Mouse (Mus musculus): Measurements from ENCODE around the gene 4930426L09Rik. TPM values are rescaled to one million over a fixed set of nuclear protein-coding genes. Genes with fewer than 3 reads are reported as not detected.

4930426L09Rik gene
- 0.46 and 0.49 TPM in 2 replicates for polyA plus RNA-seq (2014; fragmentation: Nextera tagmentation; extraction: Ambion mirVana)

DNA sequence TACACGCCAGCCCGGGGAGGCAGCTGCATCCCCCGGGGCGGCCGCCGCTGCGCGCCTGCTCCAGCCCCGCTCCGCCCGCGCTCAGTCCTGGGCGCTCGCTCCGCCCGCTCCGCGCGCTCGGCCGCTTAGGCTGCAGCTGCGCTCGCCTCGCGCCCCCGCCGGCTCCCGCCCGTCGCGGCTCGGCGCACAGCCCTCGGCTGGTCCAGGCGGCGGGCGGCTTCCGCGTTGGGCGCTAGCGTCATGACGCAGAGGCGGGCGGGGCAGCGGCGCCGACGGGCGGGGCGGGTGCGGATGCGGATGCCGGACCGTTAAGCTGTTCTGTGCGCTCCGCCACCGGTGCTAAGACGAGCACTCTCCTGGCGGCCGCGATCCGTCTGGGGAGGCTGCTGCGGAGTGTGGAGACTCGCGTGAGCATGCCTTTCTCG, at the start of gene 4930426L09Rik, which contains the start of gene Pip4k2a:
Gene 4930426L09Rik (plus strand): TSS at position 290 of the 425 bp plus-strand sequence.
Gene Pip4k2a (minus strand): TSS at position 73 of the 425 bp plus-strand sequence.
- Histone ChIP-seq H3K4me2 (peak within 1 kb of the TSS; percentile 77), H3K4me1 (ENCODE audit: control insufficient read depth, insufficient read depth, low read length) (peaks cover 7% of the 10 kb centered on the region; the same call in 1 of the 2 replicates), H3K9me3 (replicated peaks; ENCODE audit: control insufficient read depth, low read length) (no peaks in the 10 kb centered on the region), H3K36me3 (ENCODE audit: control insufficient read depth, insufficient read depth, low read length) (no peaks in the 10 kb centered on the region), H3K27ac (ENCODE audit: low read depth, low read length) (peak within 1 kb of the TSS; percentile 88), H3K9ac (ENCODE audit: low read depth, low read length) (peak within 1 kb of the TSS; percentile 90), H3K4me3 (ENCODE audit: low read depth, low read length) (peak within 1 kb of the TSS; percentile 88), H3K27me3 (ENCODE audit: control insufficient read depth, insufficient read depth, low read length) (no peaks in the 10 kb centered on the region)
- ATAC-seq (replicated peaks; ENCODE audit: insufficient number of reproducible peaks, low FRiP score, low TSS enrichment), result peak; percentile 97
- under 1% methylated on average over 57 of the region's 66 CpGs for WGBS (ENCODE audit: insufficient replicate concordance)

DNA sequence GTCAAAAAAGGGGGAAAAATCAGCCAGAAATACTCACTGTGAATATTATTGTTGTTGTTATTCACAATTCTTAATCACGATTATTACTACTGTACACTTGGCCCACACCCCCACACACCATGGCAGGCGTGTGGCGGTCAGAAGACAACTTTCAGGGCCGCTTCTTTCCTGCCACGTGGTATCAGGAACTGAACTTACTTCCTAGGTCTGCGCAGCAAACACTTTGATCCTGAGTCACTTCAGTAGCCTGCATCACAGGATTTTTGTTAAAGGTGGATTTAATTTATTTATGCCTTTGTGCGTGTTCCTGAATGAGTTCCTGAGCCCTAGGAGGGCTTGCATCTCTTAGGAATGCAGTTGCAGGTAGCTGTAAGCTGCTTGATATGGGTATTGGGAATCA, 49.4 kb upstream of the 4930426L09Rik start:
- no peak overlapping the region for H3K9ac ChIP-seq (ENCODE audit: low read depth, low read length)
- H3K27me3 ChIP-seq (ENCODE audit: control insufficient read depth, insufficient read depth, low read length), result no peaks in the 10 kb centered on the region
- H3K9me3 ChIP-seq (replicated peaks; ENCODE audit: control insufficient read depth, low read length), result no peaks in the 10 kb centered on the region
- peaks cover 12% of the 10 kb centered on the region for H3K4me1 ChIP-seq (ENCODE audit: control insufficient read depth, insufficient read depth, low read length)
- ATAC-seq (replicated peaks; ENCODE audit: insufficient number of reproducible peaks, low FRiP score, low TSS enrichment), result no peak
- H3K27ac ChIP-seq (ENCODE audit: low read depth, low read length), result no peak overlapping the region
- H3K4me3 ChIP-seq (ENCODE audit: low read depth, low read length), result no peak overlapping the region
- H3K36me3 ChIP-seq (ENCODE audit: control insufficient read depth, insufficient read depth, low read length), result no peaks in the 10 kb centered on the region
- WGBS (ENCODE audit: insufficient replicate concordance), result 84% methylated on average over 7 of the region's 7 CpGs
- no peak overlapping the region for H3K4me2 ChIP-seq

DNA sequence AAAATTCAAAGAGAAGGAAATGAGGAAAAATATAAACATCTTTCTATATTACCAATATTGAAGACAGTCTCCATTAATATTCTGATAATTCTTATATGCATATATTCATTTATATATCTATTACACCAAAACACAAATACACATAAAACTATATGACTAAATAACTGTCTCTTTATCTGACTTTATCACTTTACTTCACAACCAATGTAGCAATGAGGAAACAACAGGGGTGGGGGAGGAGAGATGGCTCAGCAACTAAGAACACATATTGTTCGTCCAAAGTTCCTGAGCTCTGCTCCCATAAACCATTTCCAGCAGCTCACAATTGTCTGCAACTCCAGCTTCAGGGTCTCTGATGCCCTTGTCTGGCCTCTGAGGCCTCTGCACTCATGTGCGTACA, 47.4 kb upstream of the 4930426L09Rik start:
- Histone ChIP-seq H3K4me3 (ENCODE audit: low read depth, low read length) (no peak overlapping the region), H3K27me3 (ENCODE audit: control insufficient read depth, insufficient read depth, low read length) (no peaks in the 10 kb centered on the region), H3K36me3 (ENCODE audit: control insufficient read depth, insufficient read depth, low read length) (no peaks in the 10 kb centered on the region), H3K4me1 (ENCODE audit: control insufficient read depth, insufficient read depth, low read length) (peaks cover 12% of the 10 kb centered on the region), H3K9ac (ENCODE audit: low read depth, low read length) (no peak overlapping the region), H3K4me2 (no peak overlapping the region), H3K9me3 (replicated peaks; ENCODE audit: control insufficient read depth, low read length) (no peaks in the 10 kb centered on the region), H3K27ac (ENCODE audit: low read depth, low read length) (no peak overlapping the region)
- ATAC-seq (replicated peaks; ENCODE audit: insufficient number of reproducible peaks, low FRiP score, low TSS enrichment), result no peak
- WGBS (ENCODE audit: insufficient replicate concordance), result 67% methylated on average over 2 of the region's 2 CpGs

DNA sequence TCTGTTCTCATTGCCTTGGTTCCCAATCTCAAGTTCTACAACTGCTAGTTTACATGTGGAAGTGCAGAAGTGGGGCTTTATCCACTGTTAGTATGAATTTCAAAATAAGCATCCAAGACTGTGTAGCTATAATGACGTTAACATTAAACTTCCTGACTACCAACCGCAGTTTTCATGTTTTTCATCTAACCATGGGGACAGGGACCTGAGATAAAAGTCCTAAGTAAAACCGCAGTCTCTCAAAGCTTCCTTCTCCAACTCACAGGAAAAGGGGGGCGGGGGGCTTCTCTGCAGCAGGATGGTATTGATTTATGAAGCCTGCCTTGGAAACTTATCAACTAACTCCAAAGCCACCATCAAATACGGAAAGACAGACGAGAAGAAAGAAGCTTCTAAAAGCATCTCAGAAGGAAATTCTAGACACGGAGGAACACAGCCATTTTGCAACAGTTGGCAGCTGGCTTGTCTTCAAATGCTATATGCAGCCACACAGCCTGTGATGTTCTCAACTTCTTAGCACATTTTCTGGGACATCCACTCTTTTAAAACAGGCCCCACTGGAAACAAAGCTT, 46.0 kb upstream of the 4930426L09Rik start:
- no peak overlapping the region for H3K4me2 ChIP-seq
- WGBS (ENCODE audit: insufficient replicate concordance), result 42% methylated on average over 7 of the region's 7 CpGs
- H3K4me1 ChIP-seq (ENCODE audit: control insufficient read depth, insufficient read depth, low read length), result peaks cover 20% of the 10 kb centered on the region
- H3K9me3 ChIP-seq (replicated peaks; ENCODE audit: control insufficient read depth, low read length), result no peaks in the 10 kb centered on the region
- no peaks in the 10 kb centered on the region for H3K36me3 ChIP-seq (ENCODE audit: control insufficient read depth, insufficient read depth, low read length)
- H3K9ac ChIP-seq (ENCODE audit: low read depth, low read length), result no peak overlapping the region
- ATAC-seq (replicated peaks; ENCODE audit: insufficient number of reproducible peaks, low FRiP score, low TSS enrichment), result no peak
- no peaks in the 10 kb centered on the region for H3K27me3 ChIP-seq (ENCODE audit: control insufficient read depth, insufficient read depth, low read length)
- H3K27ac ChIP-seq (ENCODE audit: low read depth, low read length), result no peak overlapping the region
- no peak overlapping the region for H3K4me3 ChIP-seq (ENCODE audit: low read depth, low read length)

DNA sequence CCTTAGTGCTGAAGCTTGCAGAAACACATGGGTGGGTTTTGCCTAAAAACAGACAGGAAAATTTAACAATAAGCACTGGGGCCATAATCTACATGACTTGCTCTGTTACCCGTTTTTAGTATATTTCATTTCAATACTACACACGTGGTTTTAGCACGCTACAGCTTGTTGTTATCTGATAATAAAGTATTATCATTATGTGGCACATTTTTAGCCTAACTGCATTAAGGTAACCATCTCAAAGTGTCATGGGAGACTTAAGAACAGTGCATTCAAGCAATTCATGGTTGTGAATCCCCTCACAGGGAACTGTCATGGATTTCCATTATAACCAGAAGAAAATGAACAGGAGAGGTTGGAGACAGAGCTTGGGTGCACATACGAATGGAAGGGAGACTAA, 43.7 kb upstream of the 4930426L09Rik start:
- Histone ChIP-seq H3K4me2 (no peak overlapping the region), H3K9ac (ENCODE audit: low read depth, low read length) (no peak overlapping the region), H3K36me3 (ENCODE audit: control insufficient read depth, insufficient read depth, low read length) (no peaks in the 10 kb centered on the region), H3K27ac (ENCODE audit: low read depth, low read length) (no peak overlapping the region), H3K27me3 (ENCODE audit: control insufficient read depth, insufficient read depth, low read length) (no peaks in the 10 kb centered on the region), H3K9me3 (replicated peaks; ENCODE audit: control insufficient read depth, low read length) (no peaks in the 10 kb centered on the region), H3K4me3 (ENCODE audit: low read depth, low read length) (no peak overlapping the region), H3K4me1 (ENCODE audit: control insufficient read depth, insufficient read depth, low read length) (peaks cover 22% of the 10 kb centered on the region)
- WGBS (ENCODE audit: insufficient replicate concordance), result 73% methylated on average over 4 of the region's 4 CpGs
- no peak for ATAC-seq (replicated peaks; ENCODE audit: insufficient number of reproducible peaks, low FRiP score, low TSS enrichment)

DNA sequence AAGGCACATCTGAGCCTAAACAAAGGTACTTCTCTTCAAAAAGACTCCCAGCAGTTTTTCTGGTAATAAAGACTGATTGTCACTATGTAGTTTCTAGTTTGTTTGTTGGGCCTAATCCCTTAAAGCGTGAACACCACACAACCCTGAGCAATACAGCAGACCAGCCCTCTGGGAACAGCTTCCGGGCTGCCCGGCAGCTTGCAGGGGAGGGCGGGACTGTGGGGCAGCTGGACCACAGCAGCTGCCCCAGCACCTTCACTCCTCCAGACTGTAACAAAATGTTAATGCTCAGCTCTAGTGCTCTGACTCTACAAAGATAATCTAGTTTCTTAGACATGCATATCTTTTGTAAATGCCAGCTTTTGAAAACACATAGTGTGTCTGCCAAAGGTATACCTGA, 43.1 kb upstream of the 4930426L09Rik start:
- Histone ChIP-seq H3K9ac (ENCODE audit: low read depth, low read length) (no peak overlapping the region), H3K9me3 (replicated peaks; ENCODE audit: control insufficient read depth, low read length) (no peaks in the 10 kb centered on the region), H3K36me3 (ENCODE audit: control insufficient read depth, insufficient read depth, low read length) (no peaks in the 10 kb centered on the region), H3K4me1 (ENCODE audit: control insufficient read depth, insufficient read depth, low read length) (peaks cover 22% of the 10 kb centered on the region), H3K4me2 (no peak overlapping the region), H3K4me3 (ENCODE audit: low read depth, low read length) (no peak overlapping the region), H3K27me3 (ENCODE audit: control insufficient read depth, insufficient read depth, low read length) (no peaks in the 10 kb centered on the region), H3K27ac (ENCODE audit: low read depth, low read length) (no peak overlapping the region)
- ATAC-seq (replicated peaks; ENCODE audit: insufficient number of reproducible peaks, low FRiP score, low TSS enrichment), result no peak
- WGBS (ENCODE audit: insufficient replicate concordance), result 44% methylated on average over 4 of the region's 4 CpGs

DNA sequence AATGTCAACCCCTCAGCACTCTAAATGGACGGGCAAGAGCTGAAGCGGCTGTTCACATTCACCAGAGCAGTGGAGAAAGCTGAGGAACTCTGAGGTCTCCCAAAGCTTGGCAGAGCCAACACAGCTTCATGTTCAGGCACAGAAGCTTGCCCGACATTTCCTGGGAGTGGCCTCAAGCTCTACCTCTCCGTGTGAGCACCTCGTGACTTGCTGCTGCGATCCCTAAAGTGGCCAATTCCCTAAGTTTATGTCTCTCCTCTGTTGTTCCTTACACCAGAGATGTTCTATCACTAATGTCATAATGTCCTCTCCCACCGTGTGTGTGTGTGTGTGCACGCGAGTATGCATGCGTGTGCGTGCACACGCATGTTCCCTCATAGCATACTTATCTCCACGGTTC, 42.5 kb upstream of the 4930426L09Rik start:
- peaks cover 27% of the 10 kb centered on the region for H3K4me1 ChIP-seq (ENCODE audit: control insufficient read depth, insufficient read depth, low read length)
- no peaks in the 10 kb centered on the region for H3K9me3 ChIP-seq (replicated peaks; ENCODE audit: control insufficient read depth, low read length)
- 82% methylated on average over 13 of the region's 13 CpGs for WGBS (ENCODE audit: insufficient replicate concordance)
- no peak for ATAC-seq (replicated peaks; ENCODE audit: insufficient number of reproducible peaks, low FRiP score, low TSS enrichment)
- no peak overlapping the region for H3K27ac ChIP-seq (ENCODE audit: low read depth, low read length)
- no peaks in the 10 kb centered on the region for H3K36me3 ChIP-seq (ENCODE audit: control insufficient read depth, insufficient read depth, low read length)
- no peak overlapping the region for H3K4me2 ChIP-seq
- H3K9ac ChIP-seq (ENCODE audit: low read depth, low read length), result no peak overlapping the region
- H3K4me3 ChIP-seq (ENCODE audit: low read depth, low read length), result no peak overlapping the region
- H3K27me3 ChIP-seq (ENCODE audit: control insufficient read depth, insufficient read depth, low read length), result no peaks in the 10 kb centered on the region

DNA sequence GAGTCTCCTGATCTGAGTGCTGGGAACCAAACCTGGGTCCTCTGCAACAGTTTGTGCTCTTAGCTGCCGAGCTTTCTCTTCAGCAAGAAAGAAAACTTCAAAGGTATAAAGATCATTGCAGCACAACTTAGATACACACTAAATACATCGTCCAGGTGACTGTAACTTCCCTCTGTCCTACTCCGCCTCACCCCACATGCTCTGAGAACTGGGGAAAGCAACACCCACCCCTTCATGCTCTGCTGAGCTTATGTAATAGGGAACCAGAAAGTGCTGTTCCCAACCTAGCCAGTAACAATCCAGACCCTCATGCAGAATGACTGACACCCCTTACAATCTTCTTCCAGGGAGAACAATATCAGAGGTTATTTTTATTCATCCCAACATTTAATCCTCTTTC, 41.7 kb upstream of the 4930426L09Rik start:
- Histone ChIP-seq H3K4me2 (no peak overlapping the region), H3K4me1 (ENCODE audit: control insufficient read depth, insufficient read depth, low read length) (peaks cover 29% of the 10 kb centered on the region), H3K27ac (ENCODE audit: low read depth, low read length) (no peak overlapping the region), H3K9ac (ENCODE audit: low read depth, low read length) (no peak overlapping the region), H3K4me3 (ENCODE audit: low read depth, low read length) (no peak overlapping the region), H3K36me3 (ENCODE audit: control insufficient read depth, insufficient read depth, low read length) (no peaks in the 10 kb centered on the region), H3K27me3 (ENCODE audit: control insufficient read depth, insufficient read depth, low read length) (no peaks in the 10 kb centered on the region), H3K9me3 (replicated peaks; ENCODE audit: control insufficient read depth, low read length) (no peaks in the 10 kb centered on the region)
- 91% methylated on average over 3 of the region's 3 CpGs for WGBS (ENCODE audit: insufficient replicate concordance)
- ATAC-seq (replicated peaks; ENCODE audit: insufficient number of reproducible peaks, low FRiP score, low TSS enrichment), result no peak

DNA sequence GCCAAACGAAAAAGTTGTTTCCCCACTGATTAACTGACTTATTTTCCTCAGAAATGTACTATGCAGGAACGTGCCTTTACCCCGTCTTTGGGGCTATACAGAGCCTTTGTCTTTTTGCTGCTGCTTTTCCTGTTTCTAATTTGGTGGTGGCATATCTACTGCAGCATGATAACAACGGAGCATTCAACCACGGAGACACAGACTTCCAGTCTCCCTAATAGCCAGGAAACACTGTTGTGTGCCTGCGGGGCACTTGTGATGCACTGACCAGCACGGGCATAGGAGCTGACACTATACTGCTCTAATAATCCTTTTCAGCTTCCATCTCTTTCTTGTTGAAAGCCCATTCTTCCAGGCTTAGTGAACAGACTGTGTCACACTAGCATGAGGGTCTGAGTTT, 41.2 kb upstream of the 4930426L09Rik start:
- WGBS (ENCODE audit: insufficient replicate concordance), result 17% methylated on average over 7 of the region's 7 CpGs
- peak overlapping the region; percentile 35; the same call in 1 of the 2 replicates for H3K27ac ChIP-seq (ENCODE audit: low read depth, low read length)
- H3K9me3 ChIP-seq (replicated peaks; ENCODE audit: control insufficient read depth, low read length), result no peaks in the 10 kb centered on the region
- no peaks in the 10 kb centered on the region for H3K27me3 ChIP-seq (ENCODE audit: control insufficient read depth, insufficient read depth, low read length)
- peaks cover 29% of the 10 kb centered on the region for H3K4me1 ChIP-seq (ENCODE audit: control insufficient read depth, insufficient read depth, low read length)
- no peak overlapping the region for H3K4me3 ChIP-seq (ENCODE audit: low read depth, low read length)
- H3K9ac ChIP-seq (ENCODE audit: low read depth, low read length), result no peak overlapping the region
- H3K36me3 ChIP-seq (ENCODE audit: control insufficient read depth, insufficient read depth, low read length), result no peaks in the 10 kb centered on the region
- no peak for ATAC-seq (replicated peaks; ENCODE audit: insufficient number of reproducible peaks, low FRiP score, low TSS enrichment)
- peak overlapping the region; percentile 45 for H3K4me2 ChIP-seq

Data from heart, embryonic 11.5 days (tissue).